Mouse (Mus musculus) c-Kit-positive CD71-positive TER-119-positive erythroid progenitor cells, embryonic 14.5 days (primary cell): ENCODE data around the gene Ccl26.

Experiments
- DNase-seq: peaks from one replicate; pipeline ENCODE4 v3.0.0-alpha.2; 2013; ENCODE audit warnings: low spot score

Ccl26 gene

DNA sequence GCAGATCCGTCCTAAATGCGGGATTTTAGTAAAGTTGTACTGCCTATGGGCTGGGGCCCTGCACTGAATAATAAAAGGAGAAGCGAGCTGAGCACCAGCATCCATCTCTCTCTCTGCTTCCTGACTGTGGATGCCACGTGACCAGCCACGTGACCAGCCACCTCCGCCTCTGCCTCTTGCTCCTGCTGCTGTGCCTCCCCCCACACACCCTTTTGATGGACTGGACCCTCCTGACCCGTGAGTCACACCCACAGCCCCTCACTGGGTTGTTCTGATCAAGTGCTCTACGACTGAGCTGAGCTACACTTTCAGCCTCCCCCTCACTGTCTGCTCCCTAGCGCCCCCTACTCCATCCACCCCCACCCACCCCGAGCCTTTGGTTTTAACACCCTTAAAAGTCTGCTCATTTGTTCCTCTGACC lies 25.6 kb downstream of the Ccl26 start:
- DNase-seq: no peak

DNA sequence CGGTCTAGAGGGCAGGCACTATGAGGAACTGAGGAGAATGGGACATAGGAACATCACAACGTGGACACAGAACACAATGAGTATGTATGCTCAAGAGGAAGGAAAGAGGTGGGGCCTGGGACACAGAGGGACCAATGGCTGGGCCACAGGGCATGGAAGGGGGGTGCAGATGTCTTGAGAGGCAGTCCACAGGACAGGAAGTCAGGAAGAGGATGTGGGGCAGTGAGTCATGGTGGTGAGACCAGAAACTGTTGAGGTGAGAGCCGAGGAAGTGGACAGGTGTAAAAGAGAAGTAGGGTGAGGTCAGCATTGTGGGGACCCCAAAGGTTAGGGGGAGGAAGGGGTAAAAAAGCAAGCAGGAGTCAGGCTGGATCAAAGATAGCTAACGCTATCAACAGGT lies 26.0 kb downstream of the Ccl26 start:
- DNase-seq: no peak

- DNase-seq: no peak
Observed at GRCm38 (mm10) chr5:135535867-135536266, 27.5 kb downstream of the Ccl26 start.

- DNase-seq: no peak
Observed at GRCm38 (mm10) chr5:135533431-135533830, 29.9 kb downstream of the Ccl26 start.

GRCm38 (mm10) chr5:135531306-135531845 lies 32.0 kb downstream of the Ccl26 start:
- DNase-seq: no peak

DNA sequence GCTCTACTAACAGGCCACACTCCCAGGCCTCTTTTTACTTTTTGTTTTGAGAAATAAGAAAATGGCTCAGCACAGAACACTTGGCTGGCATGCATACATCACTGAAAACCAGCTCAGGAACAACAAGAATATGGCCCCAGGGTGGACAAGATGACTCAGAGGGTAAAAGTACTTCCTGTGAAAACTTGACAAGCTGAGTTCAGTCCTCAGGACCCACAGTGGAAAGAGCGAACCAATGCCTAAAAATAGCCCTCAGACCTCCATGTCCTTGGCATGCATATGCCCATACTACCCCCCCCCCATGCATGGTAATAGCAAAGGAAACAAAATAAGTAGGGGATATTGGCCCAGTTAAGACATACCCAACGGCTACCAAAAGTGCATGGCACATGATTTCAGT lies 33.4 kb downstream of the Ccl26 start:
- no peak for DNase-seq

- DNase-seq: no peak
Observed at GRCm38 (mm10) chr5:135529310-135529709, 34.1 kb downstream of the Ccl26 start.

DNA sequence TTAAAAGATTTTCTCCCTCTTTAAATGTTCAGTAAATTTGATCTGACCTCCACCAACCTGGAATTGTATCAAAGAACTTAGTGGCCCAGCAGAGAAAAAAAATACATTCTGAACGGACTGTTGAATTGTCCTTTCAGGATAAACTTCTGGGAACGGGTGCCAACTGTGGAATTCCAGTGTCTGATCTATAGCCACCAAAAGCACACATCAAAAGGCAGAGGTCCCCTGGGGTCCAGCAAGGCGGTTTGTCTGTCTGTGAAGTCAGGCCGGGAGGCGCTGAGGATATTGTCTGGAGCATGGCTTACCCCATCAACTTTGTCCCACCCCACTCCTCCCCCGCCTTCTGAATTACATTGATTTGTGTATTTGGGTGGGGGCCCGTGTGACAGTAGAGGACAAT lies 35.4 kb downstream of the Ccl26 start:
- DNase-seq: no peak

DNA sequence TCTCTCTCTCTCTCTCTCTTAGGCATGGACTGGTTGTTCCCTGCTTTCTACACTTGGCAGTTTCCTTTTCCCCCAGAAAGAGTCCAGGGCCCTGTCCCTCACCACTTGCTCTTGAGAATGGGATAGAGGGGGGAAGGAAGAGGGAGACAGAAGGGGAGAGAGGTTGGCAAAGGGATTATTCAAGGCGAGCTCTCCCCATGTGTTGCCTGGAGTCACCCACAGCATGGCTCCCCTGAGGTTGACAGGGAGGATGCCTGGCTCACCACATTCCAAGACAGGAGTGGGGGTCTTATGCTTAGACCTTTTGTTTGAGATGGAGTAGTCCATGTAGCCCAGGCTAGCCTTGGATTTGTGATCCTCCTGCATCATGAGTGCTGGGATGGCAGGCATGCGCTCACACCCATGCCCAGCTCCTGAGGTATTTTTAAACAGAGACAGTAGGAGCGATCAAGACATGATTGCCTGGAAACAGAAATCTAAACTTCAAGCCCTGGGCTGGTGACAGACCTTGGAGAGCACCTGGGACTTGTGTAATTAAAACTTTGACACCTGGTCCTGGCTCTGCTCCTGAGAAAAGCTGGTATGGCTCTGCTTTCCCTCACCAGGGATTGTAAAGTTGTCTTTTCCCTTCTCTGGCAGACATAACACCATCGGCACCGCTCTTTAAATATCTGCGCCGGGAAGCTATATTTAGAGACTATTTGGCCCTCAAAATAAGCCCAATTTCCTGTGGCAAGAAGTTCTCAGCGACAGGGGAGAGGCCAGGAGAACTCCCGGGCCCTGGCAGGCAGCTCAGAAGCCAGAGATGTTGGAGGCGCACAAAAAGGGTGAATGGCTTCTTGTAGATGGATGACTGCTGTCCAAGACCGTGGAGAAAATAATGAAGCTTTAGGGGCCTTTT lies 38.5 kb downstream of the Ccl26 start:
- no peak for DNase-seq

DNA sequence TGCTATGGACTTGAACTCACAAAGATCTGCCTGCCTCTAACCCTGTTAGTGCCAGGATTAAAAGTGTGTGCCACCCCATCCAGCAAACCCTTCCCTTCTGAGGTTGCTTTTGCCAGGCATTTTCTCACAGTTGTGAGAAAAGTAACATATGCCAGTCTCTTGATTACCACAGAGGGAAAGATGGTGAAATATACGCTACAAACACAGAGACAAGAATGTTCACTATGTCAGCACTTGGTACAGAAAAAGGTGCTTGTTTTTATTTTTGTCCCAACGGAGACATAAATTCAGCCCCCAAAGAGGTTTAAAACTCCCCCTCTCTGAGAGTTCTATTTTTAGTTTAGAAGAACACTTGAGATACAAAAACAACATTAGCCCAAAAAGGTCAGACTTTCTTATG lies 39.3 kb downstream of the Ccl26 start:
- no peak for DNase-seq

GRCm38 (mm10) chr5:135522111-135522722 lies 41.2 kb downstream of the Ccl26 start:
- DNase-seq: no peak

- no peak for DNase-seq
Observed at GRCm38 (mm10) chr5:135517348-135517883, 46.0 kb downstream of the Ccl26 start.

GRCm38 (mm10) chr5:135513131-135513530 lies 50.2 kb downstream of the Ccl26 start:
- DNase-seq: no peak

GRCm38 (mm10) chr5:135511105-135511504 lies 52.3 kb downstream of the Ccl26 start:
- DNase-seq: no peak
